Mouse (Mus musculus): ENCODE data around the gene Mfsd6. TPM values are rescaled to one million over a fixed set of nuclear protein-coding genes. Genes with fewer than 3 reads are reported as not detected.
A peak's percentile ranks its signal among the peaks of the same experiment; 100 is the strongest.

Mfsd6 gene
- total and polyA plus RNA-seq, 3 experiments, result 2.9 to 6.4 TPM; not detected in 1

DNA sequence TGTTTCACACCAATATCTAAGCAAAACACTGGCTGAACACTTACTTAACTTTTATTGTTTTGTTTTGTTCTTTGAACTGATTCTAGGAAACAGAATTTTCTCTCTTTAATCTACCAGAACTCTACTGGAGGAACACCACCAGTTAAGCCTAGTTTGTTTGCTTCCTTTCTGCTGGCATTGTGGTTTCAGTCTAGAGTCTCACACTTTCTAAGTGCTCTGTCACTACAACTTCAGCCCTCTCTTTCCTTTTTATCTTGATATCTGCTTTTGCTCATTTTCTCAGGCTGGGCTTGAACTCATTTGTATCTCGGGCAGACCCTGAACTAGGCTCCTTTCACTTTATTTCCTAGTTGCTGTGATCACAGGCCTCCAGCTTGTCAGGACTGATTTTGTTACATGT, 119.6 kb downstream of the Mfsd6 start:
- Histone ChIP-seq H3K9ac (ENCODE audit: control insufficient read depth, low read depth, low read length, poor library complexity, severe bottlenecking) (no peak overlapping the region), H3K9me3 (replicated peaks; ENCODE audit: insufficient read depth, low read length) (no peaks in the 10 kb centered on the region), H3K27ac (ENCODE audit: control insufficient read depth, low read depth, low read length) (no peak overlapping the region), H3K4me1 (ENCODE audit: control insufficient read depth in 1 of 2, insufficient read depth in 2 of 2, low read length in 2 of 2) (no peaks in the 10 kb centered on the region), H3K4me3 (ENCODE audit: control insufficient read depth in 1 of 2, insufficient read depth in 1 of 2, low read depth in 2 of 2, low read length in 2 of 2) (no peak overlapping the region), H3K79me2 (ENCODE audit: control insufficient read depth, insufficient read depth, low read length, poor library complexity) (no peaks in the 10 kb centered on the region), H3K36me3 (ENCODE audit: control insufficient read depth in 1 of 2, insufficient read depth in 2 of 2, low read length in 2 of 2) (no peaks in the 10 kb centered on the region), H3K27me3 (ENCODE audit: control insufficient read depth in 1 of 2, insufficient read depth in 2 of 2, low read length in 2 of 2) (no peaks in the 10 kb centered on the region)
- TF ChIP-seq MAZ (IDR thresholded peaks at IDR 0.05; ENCODE audit: low read depth, low read length), result no peak
- TF ChIP-seq ZNF384 (IDR thresholded peaks at IDR 0.05; ENCODE audit: low read depth, low read length), result no peak
- TF ChIP-seq CHD1 (IDR thresholded peaks at IDR 0.05; ENCODE audit: low read depth, low read length), result no peak
- TF ChIP-seq GATA1 (IDR thresholded peaks at IDR 0.05; ENCODE audit: low read depth, low read length), result no peak
- TF ChIP-seq CTCF (IDR thresholded peaks at IDR 0.05 in 2 of 3, conservative IDR thresholded peaks at IDR 0.05 in 1 of 3; ENCODE audit: control insufficient read depth in 1 of 3, insufficient read depth in 1 of 3, low read depth in 2 of 3, low read length in 3 of 3, poor library complexity in 1 of 3, severe bottlenecking in 1 of 3), result no peak
- TF ChIP-seq POLR2AphosphoS5 (IDR thresholded peaks at IDR 0.05; ENCODE audit: borderline replicate concordance, low read depth, low read length), result no peak
- TF ChIP-seq SMC3 (IDR thresholded peaks at IDR 0.05; ENCODE audit: low read depth, low read length), result no peak
- no peak for TF ChIP-seq TCF12 (IDR thresholded peaks at IDR 0.05; ENCODE audit: low read depth, low read length)
- TF ChIP-seq POLR2AphosphoS2 (IDR thresholded peaks at IDR 0.05; ENCODE audit: low read length), result no peak
- TF ChIP-seq BHLHE40 (IDR thresholded peaks at IDR 0.05; ENCODE audit: borderline replicate concordance, low read depth, low read length), result no peak
- TF ChIP-seq MXI1 (IDR thresholded peaks at IDR 0.05; ENCODE audit: low read depth, low read length), result no peak
- TF ChIP-seq NRF1 (IDR thresholded peaks at IDR 0.05; ENCODE audit: insufficient read depth, low read depth, low read length, poor library complexity, severe bottlenecking), result no peak
- no peak for TF ChIP-seq MAX (IDR thresholded peaks at IDR 0.05; ENCODE audit: low read length)
- no peak for TF ChIP-seq USF2 (IDR thresholded peaks at IDR 0.05; ENCODE audit: borderline replicate concordance in 1 of 2, insufficient read depth in 1 of 2, low read depth in 1 of 2, low read length in 2 of 2)
- TF ChIP-seq E2F4 (IDR thresholded peaks at IDR 0.05; ENCODE audit: borderline replicate concordance, low read depth, low read length), result no peak
- no peak for TF ChIP-seq KAT2A (conservative IDR thresholded peaks at IDR 0.05; ENCODE audit: low read depth, low read length)
- TF ChIP-seq USF1 (IDR thresholded peaks at IDR 0.05; ENCODE audit: low read depth, low read length), result no peak
- TF ChIP-seq JUND (IDR thresholded peaks at IDR 0.05; ENCODE audit: low read depth, low read length), result no peak
- no peak for TF ChIP-seq MEF2A (IDR thresholded peaks at IDR 0.05; ENCODE audit: extremely low read depth, insufficient replicate concordance, low read depth, low read length, poor library complexity, severe bottlenecking)
- TF ChIP-seq ELF1 (IDR thresholded peaks at IDR 0.05; ENCODE audit: low read depth, low read length), result no peak
- peak; percentile 15 for DNase-seq (ENCODE audit: low read depth, low spot score)

Other genes starting within 250 kb of the Mfsd6 start
- 26.7 and 29.8 TPM in 2 replicates for gene Nab1, start 226.8 kb downstream of the Mfsd6 start, total RNA-seq (2012; rRNA removed)
- 10 to 100 TPM in 1 of 2 experiments, not detected in 1; 40.3 TPM for gene Nab1, start 226.8 kb downstream of the Mfsd6 start, polyA plus RNA-seq (2012; ENCODE audit: insufficient read depth in 1 of 2, insufficient read length in 2 of 2, low read depth in 1 of 2, low replicate concordance in 2 of 2, missing spikeins in 1 of 2)
- 2.6 and 2.8 TPM in 2 replicates for gene Nemp2, start 96.8 kb downstream of the Mfsd6 start, total RNA-seq (2012; rRNA removed)
- gene Nemp2, start 96.8 kb downstream of the Mfsd6 start, polyA plus RNA-seq (2012; ENCODE audit: insufficient read depth in 1 of 2, insufficient read length in 2 of 2, low read depth in 1 of 2, low replicate concordance in 2 of 2, missing spikeins in 1 of 2), result 1 to 10 TPM in 1 of 2 experiments, not detected in 1; 4.6 TPM
- gene Inpp1, start 90.2 kb upstream of the Mfsd6 start, total RNA-seq (2012; rRNA removed), result 0.96 and 1.9 TPM in 2 replicates
- gene Inpp1, start 90.2 kb upstream of the Mfsd6 start, polyA plus RNA-seq (2012; ENCODE audit: insufficient read depth in 1 of 2, insufficient read length in 2 of 2, low read depth in 1 of 2, low replicate concordance in 2 of 2, missing spikeins in 1 of 2), result 1 to 10 TPM in 1 of 2 experiments, not detected in 1; 5.9 TPM
- 28.5 and 31.2 TPM in 2 replicates for gene Hibch, start 117.5 kb upstream of the Mfsd6 start, total RNA-seq (2012; rRNA removed)
- gene Hibch, start 117.5 kb upstream of the Mfsd6 start, polyA plus RNA-seq (2012; ENCODE audit: insufficient read depth in 1 of 2, insufficient read length in 2 of 2, low read depth in 1 of 2, low replicate concordance in 2 of 2, missing spikeins in 1 of 2), result 10 to 100 TPM in 1 of 2 experiments, not detected in 1; 35.2 TPM